Mouse (Mus musculus) left cerebral cortex, adult 2 months (tissue): ENCODE data around the gene Plcl2. TPM values are rescaled to one million over a fixed set of nuclear protein-coding genes. Genes with fewer than 3 reads are reported as not detected.
"Not testable (repeated sequence)": the region's sequence is repeated elsewhere in the genome, so short reads cannot be mapped to it uniquely, and the experiment has no call there.

Experiments
- DNase-seq, 2 experiments: peaks; one replicate each; pipeline ENCODE4 v3.0.0; 2021 to 2022; ENCODE audit warnings: low spot score in 2 of 2, mixed read lengths in 1 of 2; ENCODE audit errors: extremely low spot score in 1 of 2
- H3K27ac ChIP-seq: fragments of 200-600 bp; 2 replicates; pipeline ENCODE4 v1.8.1; 2022
- H3K4me3 ChIP-seq: fragments of 200-600 bp; 2 replicates; pipeline ENCODE4 v1.8.1; 2022
- CTCF ChIP-seq: fragments of 200-600 bp; IDR thresholded peaks from 2 replicates; pipeline ENCODE4 v1.8.1; 2022; ENCODE audit warnings: antibody characterized with exemption, mild to moderate bottlenecking, moderate library complexity
- intact Hi-C: fragments of 180-260 bp; cut with DNase I; formaldehyde crosslinking; loops from one replicate; pipeline ENCODE4 v1.15.1; 2025
- total RNA-seq, 2 experiments: library from RNA; stranded (reverse); gene quantifications; 2 replicates each; pipeline ENCODE4 v1.2.3; 2021

Plcl2 gene
- total RNA-seq, 2 experiments from 2014 or later: 90.8 to 94.5 TPM

DNA sequence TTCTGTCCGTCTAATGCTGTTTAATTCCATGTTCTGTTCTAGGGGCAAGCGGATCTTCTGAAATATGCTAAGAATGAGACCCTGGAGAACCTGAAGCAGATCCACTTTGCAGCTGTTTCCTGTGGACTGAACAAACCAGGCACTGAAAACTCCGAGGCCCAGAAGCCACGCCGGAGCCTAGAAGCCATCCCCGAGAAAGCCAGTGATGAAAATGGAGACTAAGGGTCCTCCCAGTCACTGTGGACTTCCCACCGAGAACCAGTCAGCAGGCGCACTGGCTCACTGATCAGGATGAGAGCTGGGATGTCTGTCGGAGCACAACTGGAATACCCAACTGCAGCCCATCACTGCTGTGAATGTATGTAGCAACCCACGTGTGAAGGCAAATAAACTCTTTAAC is 178.5 kb downstream of the Plcl2 start:
- no peak for TF ChIP-seq CTCF
- intact Hi-C loops: no loop called here

DNA sequence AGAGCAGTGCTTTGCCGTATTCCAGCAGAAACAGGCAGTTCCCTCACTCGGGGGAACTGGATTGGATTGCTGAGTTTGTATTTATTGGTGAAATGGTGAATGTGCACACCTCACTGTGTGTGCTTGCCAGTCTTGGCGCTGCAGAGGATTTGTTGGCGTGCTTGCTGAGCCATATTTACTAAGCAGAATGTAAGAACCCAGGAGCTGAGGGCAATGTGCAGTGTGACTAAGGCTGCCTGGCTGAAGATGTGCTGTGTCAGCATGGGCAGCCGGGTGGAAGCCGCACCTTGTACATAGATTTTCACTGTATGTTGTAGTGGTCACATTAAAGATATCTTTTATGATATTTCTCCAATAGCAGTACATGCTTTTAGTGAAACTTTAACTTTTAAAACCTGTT is 178.9 kb downstream of the Plcl2 start:
- no peak for TF ChIP-seq CTCF
- no peak overlapping the region for H3K27ac ChIP-seq
- intact Hi-C loops: no loop called here
- H3K4me3 ChIP-seq: no peak overlapping the region
- peak in 1 of 2 experiments; percentile 7 for DNase-seq

More for the DNA sequence above, 178.5 kb downstream of the Plcl2 start:
- no peak for DNase-seq
- Histone ChIP-seq H3K27ac (no peak overlapping the region), H3K4me3 (no peak overlapping the region)

DNA sequence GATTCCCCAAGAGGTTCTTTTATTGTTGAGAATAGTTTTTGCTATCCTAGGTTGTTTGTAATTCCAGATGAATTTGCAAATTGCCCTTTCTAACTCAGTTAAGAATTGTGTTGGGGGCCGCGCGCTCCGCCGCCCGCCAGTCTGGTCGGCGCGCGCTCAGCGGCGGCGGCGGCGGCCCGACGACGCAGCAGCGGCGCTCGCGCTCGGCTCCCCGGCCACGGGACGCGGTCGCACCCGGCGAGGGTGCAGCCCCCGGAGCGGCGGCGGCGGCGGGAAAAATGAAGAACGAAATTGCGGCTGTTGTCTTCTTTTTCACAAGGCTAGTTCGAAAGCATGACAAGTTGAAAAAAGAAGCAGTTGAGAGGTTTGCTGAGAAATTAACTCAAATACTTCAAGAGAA is 189.2 kb downstream of the Plcl2 start:
- DNase-seq, H3K27ac ChIP-seq, H3K4me3 ChIP-seq, intact Hi-C loops: not testable (repeated sequence)

DNA sequence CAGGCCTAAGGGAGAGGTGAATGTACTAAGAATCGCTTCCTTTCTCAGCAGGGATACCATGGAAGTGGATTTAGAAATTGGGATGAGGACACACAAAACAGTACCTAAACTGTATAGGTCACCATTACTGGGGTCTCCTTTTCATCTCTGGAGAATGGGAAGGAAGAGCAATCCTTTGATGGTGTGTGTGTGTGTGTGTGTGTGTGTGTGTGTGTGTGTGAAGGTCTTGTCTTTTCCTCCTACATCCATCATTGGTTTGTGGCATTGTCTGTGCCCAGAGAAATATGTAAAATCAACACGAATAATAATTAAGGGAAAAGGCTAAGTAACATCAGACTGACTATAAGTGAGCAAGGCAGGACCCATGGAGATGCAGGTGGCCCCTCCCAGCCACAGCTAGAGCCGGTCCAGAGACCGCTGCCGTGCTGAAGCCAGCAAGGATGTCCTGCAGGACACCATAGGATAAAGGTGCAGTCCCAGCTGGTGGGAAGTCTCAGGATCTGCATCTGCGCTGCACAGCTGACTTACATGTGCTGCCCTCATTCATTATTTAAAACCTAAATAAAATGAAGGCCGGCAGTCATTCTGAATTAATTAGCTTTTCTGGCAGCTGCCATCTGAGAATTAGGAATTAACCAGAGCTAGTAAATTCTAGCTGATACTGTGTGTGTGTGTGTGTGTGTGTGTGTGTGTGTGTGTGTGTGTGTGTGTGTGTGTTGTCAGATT is 201.5 kb downstream of the Plcl2 start:
- Histone ChIP-seq H3K4me3 (no peak overlapping the region), H3K27ac (no peak overlapping the region)
- no peak for DNase-seq
- intact Hi-C loops: no loop called here
- no peak for TF ChIP-seq CTCF

DNA sequence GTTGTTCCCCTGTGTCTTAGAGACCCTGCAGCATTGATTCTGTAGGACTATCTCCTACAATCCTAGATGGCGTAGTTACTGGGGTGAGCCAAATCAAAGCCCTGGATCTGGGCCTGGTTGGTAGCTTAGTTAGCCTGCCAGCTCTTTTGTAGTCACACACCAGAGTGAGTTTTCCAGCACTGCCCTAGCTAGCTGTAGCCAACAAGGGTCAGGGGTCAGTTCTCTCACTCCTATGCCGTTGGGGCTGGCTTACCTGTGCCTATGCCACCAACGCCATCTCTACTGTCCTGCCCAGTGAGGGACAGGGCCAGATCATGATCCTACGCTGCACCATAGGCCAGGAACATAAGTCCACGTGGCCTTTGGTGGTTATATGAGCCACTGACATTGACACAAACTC is 208.4 kb downstream of the Plcl2 start:
- intact Hi-C loops: no loop called here
- Histone ChIP-seq H3K27ac (no peak overlapping the region), H3K4me3 (no peak overlapping the region)
- TF ChIP-seq CTCF: no peak
- no peak for DNase-seq

DNA sequence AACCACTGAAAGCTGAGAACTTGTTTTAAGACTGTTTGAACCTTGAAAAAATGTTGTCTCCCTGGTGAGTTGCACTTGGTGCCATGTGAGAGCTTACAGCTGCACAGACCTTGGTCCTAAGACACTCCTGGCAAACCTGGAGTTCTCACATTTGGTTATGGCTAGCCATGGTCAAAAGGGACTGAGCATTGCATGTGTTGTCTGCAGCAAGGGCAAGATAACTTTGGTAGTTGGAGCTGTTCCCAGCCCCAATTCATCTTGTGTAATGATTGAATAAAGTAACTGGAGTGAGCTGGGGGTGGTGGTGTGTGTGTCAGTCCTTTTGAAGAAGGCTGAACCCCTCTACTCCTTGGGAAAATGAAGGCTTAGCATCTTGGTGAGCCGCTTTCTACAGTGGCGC is 215.2 kb downstream of the Plcl2 start:
- TF ChIP-seq CTCF: no peak
- DNase-seq: no peak
- no peak overlapping the region for H3K27ac ChIP-seq
- no peak overlapping the region for H3K4me3 ChIP-seq
- intact Hi-C loops: no loop called here

DNA sequence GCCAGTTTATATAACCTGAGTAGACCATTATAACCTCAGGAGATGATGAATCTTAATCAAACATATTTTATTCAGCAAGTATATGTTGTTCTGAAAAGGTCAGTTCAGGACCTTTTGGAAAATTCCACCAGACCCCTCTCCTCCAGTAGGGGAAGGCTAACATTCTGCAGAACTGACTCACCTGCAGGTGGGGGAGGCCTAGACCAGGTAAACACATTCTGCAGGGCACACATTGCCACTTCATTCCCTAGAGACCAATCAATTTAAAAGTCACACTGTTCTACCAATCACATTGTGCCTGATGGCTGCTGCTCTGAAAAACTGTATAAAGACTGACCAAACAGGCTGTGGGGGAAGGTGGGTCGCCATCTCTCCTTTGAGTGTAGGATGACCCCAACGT is 217.1 kb downstream of the Plcl2 start:
- no peak for DNase-seq
- TF ChIP-seq CTCF: no peak
- intact Hi-C loops: no loop called here
- H3K4me3 ChIP-seq: no peak overlapping the region
- H3K27ac ChIP-seq: no peak overlapping the region

DNA sequence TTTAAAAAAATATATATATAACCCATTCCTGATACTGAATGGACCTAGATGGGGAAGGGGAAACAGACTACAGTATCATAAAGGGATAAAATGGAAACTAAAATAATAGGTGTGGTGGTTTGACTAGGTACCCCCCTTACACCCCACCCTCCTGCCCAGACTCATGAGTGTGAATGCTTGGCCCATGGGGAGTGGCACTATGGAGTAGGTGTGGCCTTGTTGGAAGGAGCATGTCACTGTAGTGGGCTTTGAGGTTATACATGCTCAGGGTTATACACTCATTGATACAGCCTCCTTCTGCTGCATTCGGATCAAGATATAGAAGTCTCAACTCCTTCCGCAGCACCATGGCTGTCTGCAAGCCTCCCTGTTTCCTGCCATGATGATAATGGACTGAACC is 219.8 kb downstream of the Plcl2 start:
- no peak overlapping the region for H3K27ac ChIP-seq
- H3K4me3 ChIP-seq: no peak overlapping the region
- no peak for TF ChIP-seq CTCF
- intact Hi-C loops: no loop called here
- DNase-seq: no peak

DNA sequence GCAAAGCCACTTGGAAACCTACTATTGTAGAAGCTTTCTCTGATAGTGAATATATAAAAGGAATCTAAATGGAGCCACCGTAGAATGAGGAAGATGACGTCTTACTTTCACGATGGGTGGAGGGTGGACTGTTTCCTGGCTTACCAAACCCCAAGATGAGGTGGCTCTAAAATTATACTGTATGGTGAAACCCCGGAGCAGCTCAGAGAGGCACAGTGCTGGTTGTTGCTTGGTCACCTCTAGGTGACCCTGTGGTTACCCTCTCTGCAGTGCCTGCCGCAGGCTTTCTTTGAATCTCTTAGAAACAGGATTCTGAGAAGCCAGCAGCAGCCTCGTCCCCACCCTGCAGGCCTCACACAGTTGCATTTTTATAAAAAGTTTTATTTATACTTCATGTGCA is 220.4 kb downstream of the Plcl2 start:
- no peak overlapping the region for H3K27ac ChIP-seq
- no peak for TF ChIP-seq CTCF
- intact Hi-C loops: no loop called here
- DNase-seq: no peak
- no peak overlapping the region for H3K4me3 ChIP-seq

DNA sequence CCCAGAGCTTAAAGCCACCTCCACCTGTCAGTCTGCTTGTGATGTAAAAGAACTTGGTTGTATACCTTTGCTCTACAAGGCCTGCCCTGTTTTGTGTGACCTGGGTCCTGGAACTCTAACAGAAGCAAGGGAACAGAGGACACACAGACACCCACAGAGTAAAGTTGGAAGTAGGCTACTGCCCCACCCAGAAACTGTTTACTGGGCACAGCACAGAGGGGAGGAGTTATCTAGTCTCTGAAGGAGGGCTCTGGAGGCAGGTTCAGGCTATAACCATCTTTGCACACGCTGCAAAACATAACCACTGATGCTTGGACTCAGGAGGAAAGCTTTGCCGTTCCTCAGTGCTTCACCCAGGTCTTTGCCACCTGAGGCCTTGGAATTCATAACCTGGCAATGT is 221.7 kb downstream of the Plcl2 start:
- TF ChIP-seq CTCF: no peak
- DNase-seq: no peak
- intact Hi-C loops: no loop called here
- Histone ChIP-seq H3K4me3 (no peak overlapping the region), H3K27ac (no peak overlapping the region)

DNA sequence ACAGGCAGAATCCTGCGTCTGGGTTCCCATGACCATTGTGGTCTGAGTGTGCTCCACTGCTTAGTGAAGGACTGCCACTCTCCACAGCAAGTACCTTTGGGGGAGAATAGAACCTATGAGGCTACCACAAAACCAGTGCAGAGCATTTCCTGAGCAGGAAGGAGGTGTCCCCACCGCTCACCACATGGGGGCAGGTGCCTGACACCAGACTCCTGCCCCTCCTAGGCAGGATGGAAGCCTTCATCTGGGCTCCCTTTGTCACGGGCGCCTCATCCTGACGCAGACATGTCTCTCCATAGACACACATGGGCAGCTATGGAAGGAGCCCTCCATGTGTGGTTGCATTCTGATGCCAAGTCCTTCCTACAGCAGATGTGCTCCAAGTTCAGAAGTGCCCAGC is 222.7 kb downstream of the Plcl2 start:
- Histone ChIP-seq H3K27ac (no peak overlapping the region), H3K4me3 (no peak overlapping the region)
- no peak for DNase-seq
- intact Hi-C loops: no loop called here
- no peak; the same call in 1 of the 2 replicates for TF ChIP-seq CTCF

DNA sequence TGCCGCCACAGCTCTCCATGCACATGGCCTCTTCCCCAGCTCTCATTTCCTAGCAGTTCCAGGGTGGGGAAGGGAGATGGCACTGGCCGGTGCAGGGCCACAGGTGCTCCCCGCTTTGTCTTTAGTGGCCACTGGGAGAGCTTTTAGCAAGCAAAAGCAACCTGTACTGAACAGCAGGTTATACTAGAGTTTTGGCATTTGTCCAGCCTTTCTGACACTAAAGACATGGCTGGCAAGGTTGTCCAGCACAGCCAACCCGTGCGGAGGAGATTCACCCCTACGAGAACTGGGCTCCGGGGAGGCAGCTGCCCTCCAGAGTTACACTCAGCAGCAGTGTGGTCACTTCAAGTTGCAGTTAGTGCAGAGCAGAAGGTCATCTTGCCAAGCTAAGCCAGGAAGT is 224.2 kb downstream of the Plcl2 start:
- no peak for TF ChIP-seq CTCF
- DNase-seq: no peak
- Histone ChIP-seq H3K27ac (no peak overlapping the region), H3K4me3 (no peak overlapping the region)
- intact Hi-C loops: no loop called here

DNA sequence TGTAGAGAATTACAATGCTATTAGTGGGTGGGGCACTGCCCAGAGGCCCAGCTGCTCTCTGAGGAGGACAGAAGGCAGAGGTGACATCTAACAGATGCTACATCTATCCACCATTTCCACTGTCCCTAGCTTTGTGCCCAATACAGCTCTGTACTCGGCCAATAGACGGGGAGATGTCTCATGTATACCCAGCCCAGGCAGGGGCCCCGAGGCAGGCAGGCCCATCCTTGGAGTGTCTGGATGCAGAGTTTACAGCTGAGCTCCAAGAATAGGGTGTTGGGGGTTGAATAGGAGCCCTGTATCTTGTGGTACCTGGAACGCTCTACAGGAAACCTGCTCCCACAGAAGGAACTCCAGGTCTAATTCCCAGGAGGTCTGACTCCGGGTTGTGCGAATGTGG is 225.6 kb downstream of the Plcl2 start:
- DNase-seq: no peak
- intact Hi-C loops: no loop called here
- no peak for TF ChIP-seq CTCF
- Histone ChIP-seq H3K27ac (no peak overlapping the region; the same call in 1 of the 2 replicates), H3K4me3 (no peak overlapping the region)
